Mouse (Mus musculus) neutrophil, adult 59 days (primary cell): Measurements from ENCODE around the gene Olfr938. TPM values are rescaled to one million over a fixed set of nuclear protein-coding genes. Genes with fewer than 3 reads are reported as not detected.

ENCODE experiments used
- total RNA-seq, 2 experiments: library from RNA; stranded (reverse); gene quantifications; 1 replicate in 1 of 2; 2 replicates in 1 of 2; pipeline ENCODE4 v1.2.4; 2023

Olfr938 gene
- total RNA-seq = not detected

DNA sequence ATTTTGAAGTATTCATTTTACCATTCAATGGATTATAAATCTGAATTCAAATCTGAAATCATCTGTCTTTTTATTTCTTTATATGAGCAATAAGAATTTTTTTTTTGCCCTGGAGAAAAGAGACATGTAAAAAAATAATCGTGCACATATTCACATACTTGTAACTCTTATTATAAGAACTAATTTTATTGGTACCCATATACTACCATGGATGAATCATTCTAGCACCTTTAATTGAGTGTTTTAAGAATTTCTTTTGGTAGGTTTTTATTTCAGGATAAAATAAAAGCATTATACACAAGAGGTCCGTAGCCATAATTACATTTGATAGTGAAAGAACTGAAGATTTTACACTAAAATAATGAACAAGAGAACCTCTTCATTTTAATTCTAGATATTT is at the start of gene Olfr938:
Olfr938 (minus strand) TSS at position 101 of the 400 bp plus-strand sequence.

DNA sequence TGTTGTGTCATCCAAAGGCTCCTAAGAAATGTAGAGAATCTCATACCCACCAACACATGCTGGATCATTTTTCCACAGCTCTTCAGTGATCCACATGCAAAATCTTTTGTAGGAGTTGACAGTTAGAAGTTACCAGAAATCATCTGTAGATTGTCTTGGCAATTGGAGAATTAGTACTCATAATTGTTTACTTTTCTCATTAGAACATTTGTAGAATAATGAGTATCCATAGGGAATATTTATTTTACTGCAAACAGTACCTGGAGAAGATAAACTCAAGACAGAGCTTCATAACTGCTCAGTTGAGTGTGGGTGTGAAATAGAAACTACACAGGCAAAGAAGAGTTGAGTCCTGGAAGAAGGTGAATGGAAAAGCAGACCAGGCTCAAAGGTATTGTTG is 49.1 kb upstream of the Olfr938 start, which contains the start of gene Olfr27:
Olfr27 (plus strand) TSS at position 301 of the 400 bp plus-strand sequence.

DNA sequence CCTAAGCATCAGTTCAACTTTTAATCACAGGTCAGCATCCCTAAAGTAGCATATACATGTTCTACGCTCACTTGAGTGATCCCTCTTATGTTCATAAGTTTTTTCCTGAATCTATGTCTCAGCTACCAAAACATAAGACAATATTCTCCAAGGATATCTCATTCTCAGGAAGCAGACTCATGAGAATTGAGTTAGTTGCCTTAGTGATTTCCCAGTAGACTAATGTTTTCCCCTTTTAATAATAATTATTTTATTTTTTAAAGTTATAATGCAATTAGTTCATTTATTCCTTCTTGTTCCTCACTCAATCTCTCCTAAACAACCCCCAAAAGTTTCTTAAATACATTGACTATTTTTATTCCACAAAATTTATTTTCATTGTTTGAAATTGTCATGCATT is 13.8 kb downstream of the Olfr938 start, which contains the start of gene Olfr937:
Olfr937 (minus strand) TSS at position 101 of the 400 bp plus-strand sequence.

Other genes with a start within 250 kb of the Olfr938 start
- not detected for gene Olfr924, start 234.4 kb downstream of the Olfr938 start, total RNA-seq
- gene Olfr26, start 223.8 kb downstream of the Olfr938 start, total RNA-seq = not detected
- gene Olfr926, start 201.8 kb downstream of the Olfr938 start, total RNA-seq = not detected
- not detected for gene Olfr930, start 149.1 kb downstream of the Olfr938 start, total RNA-seq
- not detected for gene Olfr933, start 106.6 kb downstream of the Olfr938 start, total RNA-seq
- not detected for gene Olfr934, start 90.6 kb downstream of the Olfr938 start, total RNA-seq
- gene Olfr935, start 79.2 kb downstream of the Olfr938 start, total RNA-seq = not detected
- not detected for gene Olfr146, start 55.5 kb downstream of the Olfr938 start, total RNA-seq
- not detected for gene Olfr937, start 13.9 kb downstream of the Olfr938 start, total RNA-seq
- not detected for gene Olfr27, start 49.2 kb upstream of the Olfr938 start, total RNA-seq
- gene Olfr943, start 87.4 kb upstream of the Olfr938 start, total RNA-seq = not detected
- gene Olfr944, start 123.0 kb upstream of the Olfr938 start, total RNA-seq = not detected
- not detected for gene Olfr1537, start 171.1 kb upstream of the Olfr938 start, total RNA-seq
- gene Olfr945, start 197.9 kb upstream of the Olfr938 start, total RNA-seq = not detected
- gene Olfr948, start 247.2 kb upstream of the Olfr938 start, total RNA-seq = not detected